Mouse (Mus musculus) testis, adult 2 months (tissue): Measurements from ENCODE around the gene Dgkg.

ENCODE experiments used
- CTCF ChIP-seq: fragments of 200-500 bp; IDR thresholded peaks from 2 replicates; pipeline ENCODE4 v1.5.1; 2012; ENCODE audit warnings: low read depth, mild to moderate bottlenecking, inconsistent platforms, low read length, moderate library complexity; ENCODE audit not compliant: control insufficient read depth, insufficient read depth, insufficient replicate concordance
- POLR2A ChIP-seq: fragments of 200-500 bp; IDR thresholded peaks from 2 replicates; pipeline ENCODE4 v1.6.1; 2012; ENCODE audit warnings: low read depth, mild to moderate bottlenecking, inconsistent platforms, low read length, moderate library complexity; ENCODE audit not compliant: control insufficient read depth

DNA sequence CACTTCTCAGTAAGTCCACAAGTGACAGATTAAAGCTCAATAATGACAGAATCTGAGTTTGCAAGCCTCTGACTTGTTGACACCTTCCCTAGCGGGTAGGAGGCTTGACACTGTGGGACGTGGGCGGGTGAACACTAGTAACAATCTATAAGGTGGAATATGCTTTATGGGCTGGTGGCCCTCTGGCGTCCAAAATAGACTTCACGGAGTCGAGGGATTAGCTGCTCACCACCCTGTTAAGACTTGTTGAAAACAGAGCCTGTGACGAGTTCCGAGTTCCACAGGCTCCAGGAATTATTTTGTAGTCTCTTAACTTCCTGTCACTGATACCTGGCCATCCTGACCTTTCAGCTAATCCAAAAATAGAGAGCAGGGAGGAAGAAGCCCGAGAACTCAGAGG, 104.7 kb downstream of the Dgkg start:
- no peak for TF ChIP-seq POLR2A
- no peak for TF ChIP-seq CTCF
